Mouse (Mus musculus): Measurements from ENCODE around the gene Ppp2r2c.
A peak's percentile ranks its signal among the peaks of the same experiment; 100 is the strongest.
"Not testable (repeated sequence)": the region's sequence is repeated elsewhere in the genome, so short reads cannot be mapped to it uniquely, and the experiment has no call there.

Ppp2r2c gene

DNA sequence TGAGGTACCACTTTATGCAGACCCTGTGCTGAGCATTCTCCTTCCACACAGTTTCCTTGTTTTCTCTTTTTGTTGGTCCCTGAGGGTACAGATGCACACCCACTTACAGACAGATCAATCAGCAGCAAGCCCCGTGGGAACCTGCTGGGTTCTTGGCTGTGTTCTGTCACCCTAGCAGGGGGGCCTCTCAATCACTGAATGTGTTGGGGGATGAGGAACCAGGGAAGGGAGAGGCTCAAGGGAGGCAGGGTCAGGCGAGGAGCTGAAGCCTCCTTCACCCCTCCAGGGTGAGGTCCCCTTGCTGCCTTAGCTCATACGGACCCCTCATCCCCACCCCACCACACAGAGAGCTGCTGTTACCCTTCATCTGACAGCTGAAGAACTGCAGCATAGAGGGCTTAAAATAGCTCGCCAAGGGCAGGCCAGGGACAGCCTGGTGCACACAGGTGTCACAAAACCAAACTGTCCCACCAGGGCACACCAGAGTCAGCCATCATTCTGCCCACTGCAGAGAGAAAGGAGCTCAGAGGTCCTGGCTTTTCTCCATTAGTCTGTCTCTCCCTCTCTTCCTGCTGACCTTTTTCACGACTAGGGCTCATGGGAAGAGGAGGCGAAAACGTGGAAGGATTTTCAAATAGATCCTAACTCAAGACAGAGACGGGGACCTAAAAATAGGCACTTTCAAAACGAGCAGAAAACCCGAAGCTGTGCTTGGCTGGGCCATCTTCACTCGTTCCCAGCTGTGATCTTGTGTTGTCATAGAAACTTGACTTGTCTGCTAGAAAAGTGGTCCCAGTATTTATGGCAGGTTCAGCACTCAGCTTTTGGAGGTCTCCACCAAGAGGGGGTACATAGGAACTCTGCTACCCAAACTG, 55.8 kb downstream of the Ppp2r2c start:
- no peak for DNase-seq (ENCODE audit: low read depth, low spot score)

DNA sequence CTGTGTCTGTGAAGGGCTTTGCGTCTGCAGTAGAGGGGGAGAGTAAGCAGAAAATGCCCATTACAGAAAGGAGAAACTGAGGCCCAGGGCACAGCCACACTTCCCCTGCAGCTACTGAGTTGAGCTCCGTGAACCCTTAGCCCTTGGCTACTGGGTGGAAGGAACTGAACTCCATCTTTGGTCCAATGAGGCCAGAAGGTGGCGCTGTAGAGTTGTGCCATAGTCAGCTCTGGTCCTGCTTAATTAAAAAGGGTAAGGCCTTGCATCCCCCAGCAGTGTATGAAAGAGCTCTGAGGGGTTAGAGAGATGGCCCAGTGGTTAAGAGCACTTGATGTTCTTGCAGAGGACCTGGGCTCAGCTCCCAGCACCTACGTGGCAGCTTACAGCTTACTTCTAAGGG, 60.4 kb downstream of the Ppp2r2c start:
- DNase-seq (ENCODE audit: low read depth, low spot score) = peak; percentile 31

DNA sequence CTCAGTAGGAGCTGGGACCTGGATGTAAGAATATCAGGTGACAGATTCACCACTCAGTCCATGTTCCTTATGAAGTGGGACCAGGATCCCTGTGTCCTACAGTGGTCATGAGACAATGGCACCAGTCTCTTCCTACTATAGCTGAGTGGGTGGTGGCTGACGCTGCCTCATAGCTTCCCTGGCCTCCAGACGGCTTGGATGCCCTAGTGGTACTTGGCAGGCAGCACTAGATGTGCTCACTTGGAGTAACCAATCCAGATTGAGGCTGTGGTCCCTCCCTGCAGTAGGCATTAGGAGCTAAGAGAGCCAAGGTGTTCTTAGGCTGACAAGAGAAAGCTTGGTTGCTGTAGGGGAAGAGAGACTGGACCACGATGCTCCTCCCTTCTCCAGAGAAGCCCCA, 61.1 kb downstream of the Ppp2r2c start:
- DNase-seq (ENCODE audit: low read depth, low spot score) = no peak

DNA sequence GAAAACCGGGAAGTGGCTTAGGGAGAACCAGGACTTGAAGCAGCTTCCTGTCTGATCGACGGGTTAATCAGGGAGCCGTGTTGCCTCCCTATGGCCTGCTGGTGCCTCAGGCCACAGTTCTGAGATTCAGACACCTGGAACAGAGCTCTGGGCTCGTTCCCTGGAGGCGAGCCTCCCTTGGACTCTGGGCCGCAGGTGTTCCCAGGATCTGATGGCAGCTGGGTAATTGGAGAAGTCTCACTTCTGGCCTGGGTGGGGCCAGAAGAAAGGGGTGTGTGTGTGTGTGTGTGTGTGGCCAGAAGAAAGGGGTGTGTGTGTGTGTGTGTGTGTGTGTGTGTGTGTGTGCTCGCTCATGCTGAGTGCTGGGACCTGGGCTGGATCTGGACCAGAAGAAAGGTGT, 65.1 kb downstream of the Ppp2r2c start:
- DNase-seq (ENCODE audit: low read depth, low spot score) = no peak

DNA sequence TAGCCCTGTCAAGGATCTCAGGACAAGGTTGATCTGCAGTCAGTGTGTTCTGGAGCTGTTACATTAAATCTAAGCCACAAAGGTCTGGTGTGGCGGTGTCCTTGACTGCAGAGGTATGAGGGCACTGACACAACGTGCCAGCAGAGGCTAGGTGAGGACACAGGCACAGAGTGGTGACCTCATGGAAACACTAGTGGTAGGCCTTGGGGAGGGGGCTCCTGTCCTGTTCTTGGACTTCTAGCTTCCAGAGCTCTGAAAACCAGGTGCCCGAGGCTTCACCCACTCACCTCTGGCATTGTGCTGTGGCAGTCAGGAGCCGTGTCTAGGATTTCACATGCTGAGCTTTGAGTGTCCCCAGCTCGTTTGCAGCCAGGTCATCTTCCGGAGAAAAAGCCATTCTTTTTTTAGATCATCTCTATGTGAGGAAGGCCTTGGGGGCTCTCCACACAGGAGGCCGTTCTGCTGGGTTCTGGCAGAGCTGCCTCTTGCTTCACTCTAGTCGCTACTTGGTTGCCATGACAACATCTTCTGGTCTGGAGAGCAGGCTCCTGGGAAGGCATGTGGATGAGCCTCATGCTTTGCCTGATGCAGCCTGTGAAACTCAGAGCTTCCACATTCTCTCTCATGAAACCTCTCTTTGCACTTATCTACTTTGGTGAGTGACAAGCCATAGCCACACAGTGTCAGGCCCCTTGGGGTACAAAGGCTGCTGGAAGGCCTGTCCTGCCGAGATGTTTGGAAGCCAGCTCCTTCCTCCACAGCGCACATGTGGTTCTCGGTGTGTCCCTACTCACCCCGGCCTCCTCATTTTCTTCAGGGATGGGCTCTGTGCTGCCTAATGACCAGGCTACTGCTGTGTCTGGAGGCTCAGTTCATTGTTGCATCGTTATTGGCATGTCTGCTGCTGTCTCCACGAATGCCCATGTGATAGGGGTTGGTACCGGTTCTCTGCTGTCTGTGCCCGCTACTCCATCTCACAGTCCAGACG, 67.5 kb downstream of the Ppp2r2c start:
- no peak for DNase-seq (ENCODE audit: low read depth, low spot score)

DNA sequence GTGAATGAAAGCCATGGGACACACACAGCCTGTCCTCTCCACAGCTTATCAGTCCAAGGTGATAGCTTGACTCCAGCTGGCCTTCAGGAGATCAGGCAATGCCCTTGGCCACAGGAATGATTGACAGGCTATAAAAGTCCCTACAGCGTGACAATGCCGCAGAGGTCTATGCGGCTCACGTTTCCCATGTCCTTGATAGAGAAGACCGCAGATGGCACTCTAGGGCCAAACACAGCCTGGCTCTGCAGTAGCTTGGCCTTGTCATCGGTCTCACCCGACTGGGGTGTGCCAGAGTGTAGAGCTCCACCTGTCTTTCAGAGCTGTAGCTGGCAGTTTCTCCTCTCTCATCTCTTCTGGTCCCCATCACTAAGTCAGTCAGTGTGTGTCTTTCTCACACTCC, 68.2 kb downstream of the Ppp2r2c start:
- no peak for DNase-seq (ENCODE audit: low read depth, low spot score)

DNA sequence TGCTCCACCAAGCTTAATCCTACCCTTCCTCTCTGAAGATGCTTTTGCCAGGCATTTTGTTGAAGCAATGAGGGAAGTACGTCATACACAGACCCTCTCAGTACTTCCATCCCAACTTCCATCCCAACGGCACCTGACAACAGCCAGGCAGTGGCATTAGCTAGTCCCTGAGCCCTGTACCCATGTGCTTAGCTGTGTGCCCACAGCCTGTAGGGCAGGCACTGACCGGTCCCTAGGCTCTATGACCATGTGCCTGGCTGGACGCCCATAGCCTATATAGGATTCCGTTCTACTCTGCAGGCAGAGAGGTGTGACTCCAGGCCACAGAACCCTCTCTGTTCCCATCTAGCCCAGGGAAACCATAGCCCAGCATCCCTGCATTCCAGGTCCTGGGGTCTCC, 69.7 kb downstream of the Ppp2r2c start:
- no peak for DNase-seq (ENCODE audit: low read depth, low spot score)

DNA sequence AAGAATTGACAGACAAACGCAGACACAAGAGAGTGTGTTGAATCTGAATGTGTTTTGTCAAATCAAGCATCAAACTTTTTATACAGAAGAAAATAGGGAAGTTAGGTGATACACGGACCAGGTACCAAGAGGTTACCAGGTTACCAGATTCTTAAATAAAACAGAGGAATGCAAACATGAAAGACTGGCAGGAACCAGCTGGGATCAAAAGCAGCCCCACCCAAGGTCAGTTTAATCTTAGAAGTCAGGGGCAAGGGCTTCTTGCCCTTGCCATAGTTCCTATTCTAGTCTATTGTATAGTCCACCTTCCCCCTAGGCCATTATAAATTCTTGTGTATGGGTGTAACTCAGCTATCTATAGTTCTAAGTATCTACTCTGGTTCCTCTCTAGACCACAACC, 70.7 kb downstream of the Ppp2r2c start:
- DNase-seq (ENCODE audit: low read depth, low spot score) = not testable (repeated sequence)

DNA sequence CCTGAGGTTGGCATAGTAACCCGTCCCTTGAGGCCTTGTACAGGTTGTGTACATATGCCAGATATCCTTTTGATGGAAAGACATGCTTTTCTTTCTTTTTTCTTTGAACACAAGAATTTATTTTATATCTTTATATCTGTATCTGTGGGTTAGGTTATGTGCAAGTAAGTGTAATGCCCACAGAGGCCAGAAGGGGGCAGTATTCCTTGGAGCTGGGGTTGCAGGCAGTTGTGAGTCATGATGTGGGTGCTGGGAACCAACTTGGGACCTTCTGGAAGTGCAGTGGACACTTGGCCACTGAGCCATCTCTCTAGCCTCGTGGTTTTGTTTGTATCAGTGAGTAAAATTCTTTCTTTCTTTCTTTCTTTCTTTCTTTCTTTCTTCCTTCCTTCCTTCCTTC, 74.1 kb downstream of the Ppp2r2c start:
- no peak for DNase-seq (ENCODE audit: low read depth, low spot score)

DNA sequence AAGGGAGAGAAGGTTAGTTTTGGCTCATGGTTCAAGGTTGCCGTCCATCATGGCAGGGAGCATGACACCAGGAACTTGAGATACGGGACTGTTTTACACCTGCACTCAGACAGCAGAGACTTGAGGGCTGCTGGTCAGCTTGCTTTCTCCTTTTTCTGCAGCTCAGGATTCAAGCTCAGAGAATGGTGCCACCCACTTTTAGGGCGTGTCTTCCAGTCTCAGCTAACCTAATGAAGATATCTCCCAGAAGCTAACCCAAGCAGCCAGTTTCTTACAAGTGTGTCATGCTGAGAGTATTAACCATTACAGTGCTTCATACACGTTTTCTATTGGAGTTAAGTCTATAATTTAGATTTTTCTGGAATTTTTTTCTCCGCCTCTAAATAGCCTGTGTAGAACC, 76.2 kb downstream of the Ppp2r2c start:
- DNase-seq (ENCODE audit: low read depth, low spot score) = no peak

DNA sequence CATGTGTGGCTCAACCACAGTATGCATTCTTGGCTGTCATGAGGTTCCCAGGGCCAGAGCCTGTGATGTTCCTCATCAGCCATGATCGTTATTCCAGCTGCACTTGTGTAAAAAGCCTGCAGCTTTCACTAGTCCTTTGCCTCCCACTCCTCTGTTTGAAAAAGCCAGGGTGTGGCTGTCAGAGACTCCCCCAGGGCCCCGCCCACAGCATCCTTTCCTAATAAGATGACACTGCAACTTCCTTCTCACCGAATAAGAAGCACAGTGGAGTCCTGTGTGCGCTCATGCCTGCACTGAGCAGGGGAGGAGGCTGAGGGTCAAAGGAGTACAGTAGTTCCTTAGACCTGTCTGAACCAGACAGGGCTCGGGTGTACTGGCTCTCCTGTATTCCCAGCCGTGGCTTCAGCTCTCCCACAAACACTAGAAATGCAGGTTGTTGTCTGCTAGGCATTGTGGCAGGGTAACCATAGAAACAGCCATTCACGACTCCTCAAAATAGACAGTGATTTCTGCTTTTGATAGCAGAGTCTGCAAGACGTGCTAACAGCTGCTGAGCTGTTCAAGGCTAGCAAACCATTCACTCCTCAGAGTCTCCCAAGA, 76.9 kb downstream of the Ppp2r2c start:
- DNase-seq (ENCODE audit: low read depth, low spot score) = no peak

DNA sequence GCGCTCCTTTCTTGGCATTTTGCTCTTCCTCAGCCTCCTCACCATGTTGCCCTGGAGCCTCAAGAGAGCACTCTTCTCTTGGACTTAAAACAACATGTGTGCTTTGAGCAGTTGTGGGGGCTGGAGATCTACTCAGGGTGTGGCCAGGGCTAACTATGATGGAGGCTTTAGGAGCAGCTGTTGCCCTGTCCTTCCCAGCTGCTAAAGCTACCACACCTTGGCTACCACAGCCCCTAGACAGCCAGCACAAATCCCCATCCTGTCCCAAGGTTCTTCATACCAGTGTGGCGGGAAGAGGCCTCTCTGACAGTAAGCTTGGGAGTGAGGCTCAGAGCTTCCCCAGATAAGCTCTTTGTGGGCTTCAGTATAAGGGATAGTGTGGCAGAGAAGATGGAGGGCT, 77.4 kb downstream of the Ppp2r2c start:
- DNase-seq (ENCODE audit: low read depth, low spot score) = no peak

DNA sequence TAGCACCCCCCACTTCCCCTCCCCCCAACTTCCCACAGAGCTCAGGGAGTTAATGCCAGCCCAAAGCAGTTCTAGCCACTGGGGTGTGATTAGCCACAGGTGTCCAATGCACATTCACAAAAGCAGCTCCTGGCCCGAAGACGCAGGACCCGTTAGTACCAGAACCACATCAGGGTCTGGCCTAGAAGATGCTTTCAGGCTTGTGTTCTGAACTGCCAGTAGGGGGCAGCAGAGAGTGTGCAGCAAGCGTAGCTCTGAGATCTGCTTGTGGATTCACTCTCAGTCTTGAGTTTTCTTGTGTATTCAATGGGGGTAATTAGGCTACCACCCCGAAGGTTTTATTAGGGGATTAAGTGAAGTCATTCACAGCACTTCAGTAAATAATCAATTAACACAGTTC, 78.1 kb downstream of the Ppp2r2c start:
- DNase-seq (ENCODE audit: low read depth, low spot score) = peak; percentile 85

DNA sequence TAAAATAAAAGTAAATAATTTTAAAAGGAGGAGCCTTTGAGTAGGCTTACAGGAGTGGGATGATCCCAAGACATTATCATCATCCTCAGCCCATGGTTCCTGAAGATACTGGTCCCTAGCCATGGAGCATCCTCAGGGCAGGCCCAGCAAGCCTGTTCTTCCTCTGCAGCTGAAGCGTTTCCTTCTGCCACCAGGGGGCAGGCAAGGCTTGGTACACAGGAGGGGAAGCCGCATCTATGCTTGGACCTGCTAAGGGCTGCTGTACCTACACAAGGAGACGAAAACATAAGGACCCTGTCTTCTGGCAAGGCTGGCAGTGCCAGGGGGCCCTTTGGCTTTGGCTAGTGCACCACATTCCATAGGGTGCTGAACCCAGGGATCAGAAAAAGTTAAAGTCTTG, 80.5 kb downstream of the Ppp2r2c start:
- DNase-seq (ENCODE audit: low read depth, low spot score) = peak; percentile 87

DNA sequence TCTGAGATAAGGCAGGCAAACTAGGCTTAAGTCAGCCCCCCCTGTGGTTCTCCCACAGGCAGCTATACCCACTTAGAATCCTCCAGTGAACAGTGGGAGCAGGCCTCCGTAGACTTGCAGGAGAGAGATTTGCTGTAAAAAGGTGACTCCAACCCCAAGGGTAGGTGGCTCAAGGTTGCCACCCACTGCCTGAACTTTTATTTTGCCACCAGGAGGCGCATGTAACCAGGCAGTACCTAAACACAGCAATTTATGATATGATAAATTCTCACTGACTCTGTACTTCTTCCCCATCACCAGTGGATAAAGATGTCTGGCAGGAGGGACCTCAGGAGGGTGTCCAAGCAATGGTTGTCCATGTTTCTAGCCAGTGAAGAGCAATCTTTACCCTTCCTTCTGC, 82.6 kb downstream of the Ppp2r2c start:
- peak; percentile 62 for DNase-seq (ENCODE audit: low read depth, low spot score)

DNA sequence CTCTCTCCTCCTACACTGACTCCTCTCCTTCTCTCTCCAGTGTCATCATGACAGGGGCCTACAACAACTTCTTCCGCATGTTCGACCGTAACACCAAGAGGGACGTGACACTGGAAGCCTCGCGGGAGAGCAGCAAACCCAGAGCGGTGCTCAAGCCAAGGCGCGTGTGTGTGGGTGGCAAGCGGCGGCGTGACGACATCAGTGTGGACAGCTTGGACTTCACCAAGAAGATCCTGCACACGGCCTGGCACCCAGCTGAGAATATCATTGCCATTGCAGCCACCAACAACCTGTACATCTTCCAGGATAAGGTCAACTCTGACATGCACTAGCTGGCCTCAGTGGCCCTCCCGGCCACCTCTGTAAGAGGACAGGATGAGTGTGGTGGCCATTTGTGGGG, 84.0 kb downstream of the Ppp2r2c start:
- no peak for DNase-seq (ENCODE audit: low read depth, low spot score)

DNA sequence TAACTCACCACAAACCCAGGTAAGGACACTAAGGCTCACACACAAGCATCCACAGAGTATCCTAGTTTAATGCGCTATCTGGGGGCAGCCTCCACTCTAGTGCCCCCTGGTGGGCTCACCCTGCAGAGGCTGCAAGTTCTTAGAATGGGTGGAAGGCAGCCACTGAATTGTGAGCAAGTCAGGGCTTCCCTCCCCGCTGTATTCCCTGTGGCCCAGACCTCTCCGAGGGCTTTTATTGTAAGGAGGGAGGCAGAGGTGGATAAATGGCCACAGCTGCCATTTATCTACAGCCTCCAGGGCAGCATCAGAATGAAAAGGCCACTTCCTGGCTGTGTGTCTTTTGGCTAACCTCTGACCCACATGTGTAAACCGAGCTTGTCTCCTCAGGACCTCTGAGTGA, 87.1 kb downstream of the Ppp2r2c start:
- peak; percentile 85 for DNase-seq (ENCODE audit: low read depth, low spot score)

DNA sequence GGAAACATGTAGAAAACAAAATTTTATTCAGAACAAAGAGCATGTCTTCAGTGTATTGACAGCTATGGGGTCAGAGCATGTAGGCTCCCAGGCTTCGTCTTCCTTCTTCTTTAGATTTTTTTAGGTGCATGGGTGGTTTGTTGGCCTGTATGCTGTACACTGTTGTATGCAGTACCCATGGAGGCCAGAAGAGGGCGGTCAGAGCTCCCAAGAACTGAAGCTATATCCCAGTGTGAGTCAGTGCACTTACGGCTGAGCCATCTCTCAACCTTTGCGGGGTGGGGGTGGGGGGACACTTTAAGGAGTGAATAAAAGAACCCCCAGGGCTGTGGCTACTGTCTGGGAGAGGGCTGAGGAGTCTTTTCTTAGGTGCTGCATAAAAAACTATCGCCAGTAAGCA, 90.5 kb downstream of the Ppp2r2c start:
- DNase-seq (ENCODE audit: low read depth, low spot score) = peak; percentile 89

DNA sequence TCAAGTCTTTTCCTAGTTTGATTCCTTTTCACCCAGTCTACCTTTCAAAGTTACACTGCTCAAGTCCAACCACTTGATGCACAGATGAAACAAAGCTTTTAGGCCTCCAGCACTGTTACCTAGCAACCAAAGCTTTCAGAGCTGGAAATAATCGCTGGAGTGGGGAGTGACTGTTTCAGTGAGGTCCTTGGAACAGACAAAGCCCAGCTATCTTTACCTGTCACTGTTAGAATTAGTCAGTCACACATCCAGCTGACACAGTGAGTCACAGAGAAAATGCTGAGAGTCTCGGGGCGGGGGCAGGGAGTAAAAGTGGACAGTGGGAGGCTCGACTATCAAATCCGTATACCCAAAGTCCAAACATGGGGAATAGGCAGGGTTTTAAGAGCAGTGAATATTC, 92.2 kb downstream of the Ppp2r2c start:
- DNase-seq (ENCODE audit: low read depth, low spot score) = peak; percentile 33

DNA sequence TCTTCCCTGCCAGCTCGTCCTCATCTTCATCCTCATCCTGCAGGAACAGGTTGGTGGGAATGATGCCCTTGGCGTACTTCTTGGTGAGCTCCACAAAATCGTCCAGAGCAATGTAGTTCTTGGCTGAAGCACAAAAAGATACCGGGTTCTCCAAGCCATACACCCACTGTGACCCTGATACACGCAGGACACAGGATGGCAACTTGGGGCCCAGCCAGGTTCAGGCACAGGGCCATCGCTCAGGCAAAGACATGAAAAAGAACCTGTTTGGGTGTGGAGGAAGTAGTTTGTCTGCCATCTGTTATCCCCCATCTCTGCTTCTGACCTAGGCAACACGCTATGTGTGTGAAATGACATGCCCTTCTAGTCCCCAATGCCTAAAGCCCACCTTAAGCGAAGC, 103.3 kb downstream of the Ppp2r2c start:
- no peak for DNase-seq (ENCODE audit: low read depth, low spot score)

DNA sequence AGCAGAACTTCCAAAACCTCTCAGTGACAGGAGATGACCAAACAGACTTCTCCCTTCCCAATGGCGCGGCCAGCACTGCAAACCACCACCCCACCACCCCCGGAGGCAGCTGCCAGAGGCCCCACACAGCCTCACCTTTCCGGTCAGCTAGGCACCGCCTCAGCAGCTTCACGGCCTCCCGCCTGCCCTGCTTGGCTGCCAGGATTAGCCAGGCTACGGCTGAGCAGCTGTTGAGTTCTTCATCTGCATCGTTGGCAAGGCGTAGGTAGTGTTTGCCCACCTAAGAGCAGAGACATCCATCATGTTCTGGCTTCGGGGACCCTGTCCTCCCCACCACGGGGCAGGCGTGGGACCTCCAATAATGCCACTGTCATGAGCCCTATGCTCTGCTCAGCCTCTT, 107.0 kb downstream of the Ppp2r2c start:
- DNase-seq (ENCODE audit: low read depth, low spot score) = no peak

DNA sequence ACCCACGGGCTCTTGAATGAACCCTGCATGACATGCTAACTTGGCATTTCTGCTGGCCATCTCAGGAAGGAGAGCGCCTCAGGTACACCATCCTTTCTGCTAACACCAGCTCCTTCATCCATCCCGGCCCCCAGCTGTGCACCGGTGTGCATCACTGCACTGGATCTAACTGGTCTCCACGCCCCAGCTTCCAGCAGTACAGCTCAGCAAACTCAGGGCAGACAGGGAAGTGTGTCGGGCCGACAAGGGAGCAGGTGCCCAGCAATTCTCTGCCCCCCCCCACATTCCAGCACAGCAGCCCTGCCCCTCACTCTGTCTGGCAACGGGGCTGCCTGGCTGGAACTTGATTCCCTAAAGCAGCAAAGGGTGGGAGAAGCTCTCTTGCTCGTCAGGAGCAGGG, 109.5 kb downstream of the Ppp2r2c start:
- DNase-seq (ENCODE audit: low read depth, low spot score) = no peak
